Mouse (Mus musculus) forebrain, embryonic 10.5 days (tissue): ENCODE results near the gene Ankrd28. TPM values are rescaled to one million over a fixed set of nuclear protein-coding genes. Genes with fewer than 3 reads are reported as not detected.

Source experiments
- DNase-seq: peaks from one replicate; pipeline ENCODE4 v3.0.0-alpha.2; 2017; ENCODE audit warnings: low spot score; ENCODE audit errors: extremely low spot score
- H3K27ac ChIP-seq: fragments of 300-500 bp; sonication (generic); 2 replicates; pipeline ENCODE4 v1.5.1; 2016; ENCODE audit warnings: mild to moderate bottlenecking
- H3K27me3 ChIP-seq: fragments of 300-500 bp; sonication (generic); 2 replicates; pipeline ENCODE4 v1.6.1; 2016; ENCODE audit warnings: mild to moderate bottlenecking; ENCODE audit not compliant: poor library complexity, severe bottlenecking
- H3K36me3 ChIP-seq: fragments of 300-500 bp; sonication (generic); replicated peaks from 2 replicates; pipeline ENCODE4 v1.6.1; 2016; ENCODE audit warnings: mild to moderate bottlenecking, moderate library complexity
- H3K4me1 ChIP-seq: fragments of 300-500 bp; sonication (generic); 2 replicates; pipeline ENCODE4 v1.6.1; 2016
- H3K4me3 ChIP-seq: fragments of 300-500 bp; sonication (generic); 2 replicates; pipeline ENCODE4 v1.5.1; 2016; ENCODE audit warnings: mild to moderate bottlenecking, moderate library complexity
- H3K9me3 ChIP-seq: fragments of 300-500 bp; sonication (generic); 2 replicates; pipeline ENCODE4 v1.6.1; 2016; ENCODE audit warnings: mild to moderate bottlenecking, moderate library complexity
- WGBS: fragments of 180-500 bp; shearing (Covaris S2); methylation state at CpG from one replicate; pipeline ENCODE4 v1.1.7; 2016; 5-methylcytosine and 5-hydroxymethylcytosine counted together
- polyA plus RNA-seq: library from polyadenylated mRNA; unstranded; fragments of >200 nt; fragmentation: Nextera tagmentation; extraction: Ambion mirVana; gene quantifications from 2 replicates; pipeline ENCODE4 v1.2.1, GENCODE M21; 2016

Gene Ankrd28
- polyA plus RNA-seq, 1 experiment from 2014 or later = 14.1 TPM

- H3K27me3 ChIP-seq = no peaks in the 10 kb centered on the region
- DNase-seq = no peak
- peaks cover 19% of the 10 kb centered on the region for H3K36me3 ChIP-seq
- no peak overlapping the region for H3K27ac ChIP-seq
- no peaks in the 10 kb centered on the region for H3K9me3 ChIP-seq
- H3K4me1 ChIP-seq = peaks cover 52% of the 10 kb centered on the region
- 95% methylated on average over 28 of the region's 28 CpGs for WGBS
- no peak overlapping the region for H3K4me3 ChIP-seq
These were observed 163.3 kb downstream of the Ankrd28 start for GRCm38 (mm10) chr14:31666931-31667705.

DNA sequence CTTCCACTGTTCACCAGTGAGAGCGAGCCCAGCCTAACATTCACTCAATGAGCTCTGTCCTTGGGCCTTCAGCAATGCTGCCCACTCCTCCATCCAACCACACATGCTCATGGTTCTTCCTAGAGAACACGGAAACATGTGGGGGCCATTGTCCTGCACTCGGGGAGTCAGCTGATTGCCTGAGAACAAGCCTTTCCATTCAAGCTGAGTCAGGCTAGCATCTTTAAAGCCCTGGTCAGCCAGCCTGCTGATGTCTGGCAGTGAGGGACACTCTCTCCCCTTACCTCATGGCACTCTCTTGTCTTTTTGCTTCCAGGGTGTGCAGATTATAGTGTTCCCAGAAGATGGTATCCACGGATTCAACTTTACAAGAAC is 164.9 kb downstream of the Ankrd28 start:
- no peaks in the 10 kb centered on the region for H3K9me3 ChIP-seq
- H3K4me3 ChIP-seq = no peak overlapping the region
- 86% methylated on average over 4 of the region's 4 CpGs for WGBS
- peaks cover 19% of the 10 kb centered on the region for H3K36me3 ChIP-seq
- H3K27ac ChIP-seq = no peak overlapping the region; the same call in 1 of the 2 replicates
- no peaks in the 10 kb centered on the region for H3K27me3 ChIP-seq
- H3K4me1 ChIP-seq = peaks cover 61% of the 10 kb centered on the region
- DNase-seq = no peak

DNA sequence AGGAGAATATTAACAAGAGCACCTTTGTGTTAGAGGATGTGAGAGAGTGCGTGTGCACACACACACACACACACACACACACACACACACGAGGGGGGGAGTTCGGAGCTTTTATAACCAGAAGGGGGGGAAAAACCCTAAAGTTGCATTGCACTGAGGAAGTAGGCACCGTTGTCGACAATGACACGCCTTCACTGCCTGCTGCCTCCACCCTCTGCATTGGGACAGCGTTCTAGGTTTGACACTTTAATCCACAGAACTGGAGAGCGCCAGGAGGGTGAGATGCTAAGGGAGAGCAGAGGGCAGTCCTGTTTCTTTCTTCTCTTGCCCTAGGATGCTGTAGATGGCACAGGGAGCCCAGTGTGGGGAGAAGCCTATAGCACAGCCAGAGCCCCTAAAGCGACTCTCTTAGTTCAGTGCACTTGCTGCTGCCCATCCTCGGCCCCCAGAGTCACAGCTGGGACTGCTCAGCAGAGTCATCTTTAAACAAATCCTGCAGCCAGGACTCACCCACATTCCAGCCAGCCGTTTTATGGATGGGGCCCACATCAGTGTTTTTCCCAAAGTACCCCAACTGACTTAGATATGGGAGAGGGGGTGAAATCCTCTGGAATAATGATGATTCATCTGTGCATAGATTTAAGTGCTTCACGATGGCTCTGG is 165.4 kb downstream of the Ankrd28 start:
- Histone ChIP-seq H3K4me1 (peaks cover 61% of the 10 kb centered on the region), H3K4me3 (no peak overlapping the region), H3K9me3 (no peaks in the 10 kb centered on the region), H3K27me3 (no peaks in the 10 kb centered on the region), H3K36me3 (peaks cover 19% of the 10 kb centered on the region), H3K27ac (peak overlapping the region; percentile 59)
- WGBS = 83% methylated on average over 12 of the region's 12 CpGs
- no peak for DNase-seq

GRCm38 (mm10) chr14:31664100-31664902 is 166.2 kb downstream of the Ankrd28 start:
- DNase-seq = no peak
- Histone ChIP-seq H3K4me1 (peaks cover 61% of the 10 kb centered on the region), H3K4me3 (no peak overlapping the region), H3K27ac (peak overlapping the region; percentile 40; the same call in 1 of the 2 replicates), H3K27me3 (no peaks in the 10 kb centered on the region), H3K9me3 (no peaks in the 10 kb centered on the region), H3K36me3 (peaks cover 19% of the 10 kb centered on the region)
- WGBS = 87% methylated on average over 18 of the region's 18 CpGs

- H3K4me1 ChIP-seq = peaks cover 59% of the 10 kb centered on the region
- peak overlapping the region; percentile 90 for H3K27ac ChIP-seq
- no peak overlapping the region for H3K4me3 ChIP-seq
- no peaks in the 10 kb centered on the region for H3K9me3 ChIP-seq
- peaks cover 19% of the 10 kb centered on the region for H3K36me3 ChIP-seq
- DNase-seq = no peak
- WGBS = 92% methylated on average over 13 of the region's 13 CpGs
- no peaks in the 10 kb centered on the region for H3K27me3 ChIP-seq
These were observed 166.9 kb downstream of the Ankrd28 start for GRCm38 (mm10) chr14:31663376-31664099.

GRCm38 (mm10) chr14:31662555-31663211 is 167.8 kb downstream of the Ankrd28 start:
- Histone ChIP-seq H3K4me3 (peak overlapping the region; percentile 54), H3K36me3 (peaks cover 17% of the 10 kb centered on the region), H3K4me1 (peaks cover 58% of the 10 kb centered on the region), H3K27ac (peak overlapping the region; percentile 90), H3K27me3 (no peaks in the 10 kb centered on the region), H3K9me3 (no peaks in the 10 kb centered on the region)
- 36% methylated on average over 9 of the region's 9 CpGs for WGBS
- peak; percentile 29 for DNase-seq

GRCm38 (mm10) chr14:31661671-31662554 is 168.5 kb downstream of the Ankrd28 start:
- WGBS = 9% methylated on average over 44 of the region's 44 CpGs
- Histone ChIP-seq H3K4me1 (peaks cover 58% of the 10 kb centered on the region), H3K4me3 (peak overlapping the region; percentile 54), H3K27ac (peak overlapping the region; percentile 90), H3K9me3 (no peaks in the 10 kb centered on the region), H3K36me3 (peaks cover 9% of the 10 kb centered on the region), H3K27me3 (no peaks in the 10 kb centered on the region)
- DNase-seq = peak; percentile 75

DNA sequence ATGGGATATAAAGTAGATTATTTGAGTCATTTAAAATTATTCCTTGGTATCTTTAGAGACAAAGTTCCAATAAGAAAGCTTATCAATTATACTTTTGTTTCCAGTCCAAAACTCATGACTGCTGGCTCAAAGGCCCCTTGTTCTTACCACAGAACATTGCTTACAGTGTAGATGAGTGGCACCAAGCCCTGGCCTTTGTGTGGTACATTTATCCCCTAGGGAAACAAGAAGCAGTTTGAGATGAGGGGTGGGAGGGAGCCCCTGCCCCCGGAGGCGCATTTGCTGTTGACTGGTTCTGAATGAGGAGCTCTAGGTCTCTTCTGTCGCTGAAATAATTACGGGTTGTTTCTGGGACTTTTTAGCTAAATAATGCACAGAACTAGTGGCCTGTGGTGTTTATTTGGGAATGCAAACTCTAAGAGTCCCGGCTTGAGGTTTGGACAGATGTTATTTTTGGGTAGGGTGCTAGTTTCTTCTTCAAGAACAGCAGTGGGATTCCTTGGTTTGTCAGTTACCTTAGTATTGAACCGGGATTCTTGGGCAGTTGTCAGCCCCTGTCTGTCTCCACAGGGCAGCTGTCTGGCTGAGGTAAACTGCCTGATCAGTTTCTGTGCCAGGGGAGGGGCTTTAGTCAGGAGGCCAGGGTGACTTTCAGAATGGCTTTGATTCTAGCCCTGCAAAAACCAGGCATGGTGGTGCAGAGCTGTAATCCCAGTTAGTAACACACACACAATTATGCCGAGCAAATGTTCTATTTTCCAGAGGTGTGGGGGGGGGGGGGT is 169.9 kb downstream of the Ankrd28 start:
- WGBS = 72% methylated on average over 7 of the region's 7 CpGs
- H3K4me3 ChIP-seq = no peak overlapping the region
- H3K27ac ChIP-seq = peak overlapping the region; percentile 68
- peaks cover 58% of the 10 kb centered on the region for H3K4me1 ChIP-seq
- H3K36me3 ChIP-seq = no peaks in the 10 kb centered on the region
- H3K9me3 ChIP-seq = no peaks in the 10 kb centered on the region
- no peak for DNase-seq
- no peaks in the 10 kb centered on the region for H3K27me3 ChIP-seq

GRCm38 (mm10) chr14:31659501-31660181 is 170.8 kb downstream of the Ankrd28 start:
- Histone ChIP-seq H3K9me3 (no peaks in the 10 kb centered on the region), H3K4me1 (peaks cover 53% of the 10 kb centered on the region), H3K4me3 (no peak overlapping the region), H3K36me3 (no peaks in the 10 kb centered on the region), H3K27ac (peak overlapping the region; percentile 49; the same call in 1 of the 2 replicates), H3K27me3 (no peaks in the 10 kb centered on the region)
- 81% methylated on average over 10 of the region's 10 CpGs for WGBS
- DNase-seq = no peak

GRCm38 (mm10) chr14:31658126-31658680 is 172.2 kb downstream of the Ankrd28 start:
- H3K27me3 ChIP-seq = no peaks in the 10 kb centered on the region
- no peak overlapping the region for H3K27ac ChIP-seq
- no peaks in the 10 kb centered on the region for H3K36me3 ChIP-seq
- H3K4me3 ChIP-seq = no peak overlapping the region
- no peaks in the 10 kb centered on the region for H3K9me3 ChIP-seq
- no peak for DNase-seq
- peaks cover 46% of the 10 kb centered on the region for H3K4me1 ChIP-seq
- WGBS = 86% methylated on average over 8 of the region's 8 CpGs
